Mouse (Mus musculus): ENCODE data around the gene Shc1.

Shc1 gene

DNA sequence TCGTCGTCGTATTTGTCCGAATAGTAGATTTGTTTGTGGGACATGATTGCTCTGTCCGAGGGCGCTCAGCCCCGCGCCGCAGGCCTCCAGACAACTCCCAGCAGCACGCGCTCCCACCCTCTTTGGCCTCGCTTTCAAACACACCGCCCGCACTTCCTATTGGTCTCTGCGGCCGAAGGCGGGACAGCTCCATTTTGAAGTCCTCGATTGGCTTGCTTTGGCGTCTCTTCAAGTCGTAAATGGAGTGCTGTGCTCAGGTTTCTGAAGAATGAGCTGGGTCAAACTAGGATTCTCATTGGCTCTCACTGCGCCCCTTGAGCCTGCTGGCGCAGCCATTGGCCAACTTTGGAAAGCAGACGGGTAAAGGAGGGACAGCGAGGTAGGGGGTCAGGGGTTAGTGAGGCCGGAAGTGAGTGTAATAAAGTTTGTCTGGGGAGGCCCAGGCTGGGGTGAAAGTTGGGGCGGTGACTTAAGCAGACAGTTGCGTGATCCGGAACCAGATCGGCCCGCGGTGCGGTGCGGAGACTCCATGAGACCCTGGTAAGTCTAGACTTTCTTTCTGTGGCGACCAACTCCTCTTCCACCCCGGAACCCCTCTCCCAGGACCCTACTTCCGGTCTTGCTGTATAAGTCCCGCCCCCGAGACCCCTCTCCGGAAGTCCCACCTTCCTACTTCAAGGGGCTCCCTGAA is at the start of gene Shc1, which contains the start of gene Cks1b:
Shc1 (plus strand) TSS at position 274 of the 691 bp plus-strand sequence.
Cks1b (minus strand) TSS at position 214 of the 691 bp plus-strand sequence.
- peak; percentile 97 for DNase-seq (ENCODE audit: low spot score)

DNA sequence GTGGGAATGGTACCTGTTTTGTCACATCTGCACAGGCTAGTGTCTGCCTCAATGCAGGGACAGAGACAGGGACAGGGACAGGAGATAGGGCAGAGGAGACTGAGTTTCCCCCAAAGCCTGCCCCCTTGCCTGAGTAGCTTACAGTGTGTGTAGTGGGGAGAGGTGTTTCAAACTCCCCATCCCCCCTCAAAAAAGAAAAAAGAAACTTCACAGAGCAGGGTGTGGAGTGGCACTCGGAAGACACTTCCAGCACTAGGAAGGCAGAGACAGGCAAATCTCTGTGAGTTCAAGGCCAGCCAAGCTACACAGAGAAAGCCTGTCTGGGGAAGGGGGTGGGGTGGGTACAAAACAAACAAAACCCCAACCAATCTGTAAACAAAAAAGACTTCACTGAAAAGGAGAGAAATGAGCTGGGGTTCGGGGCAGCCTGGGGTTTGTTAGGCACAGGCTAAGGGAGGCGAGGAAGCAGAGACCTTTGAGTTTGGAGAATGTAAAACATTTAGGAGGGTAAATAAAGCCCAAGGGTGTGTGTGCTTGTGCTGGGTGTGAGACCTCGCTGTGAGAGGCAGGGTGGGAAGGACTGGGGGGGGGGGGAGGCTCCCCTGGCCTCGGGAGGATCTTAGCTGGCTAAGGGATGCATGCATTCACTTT is 44.5 kb upstream of the Shc1 start:
- DNase-seq (ENCODE audit: low spot score) = no peak

DNA sequence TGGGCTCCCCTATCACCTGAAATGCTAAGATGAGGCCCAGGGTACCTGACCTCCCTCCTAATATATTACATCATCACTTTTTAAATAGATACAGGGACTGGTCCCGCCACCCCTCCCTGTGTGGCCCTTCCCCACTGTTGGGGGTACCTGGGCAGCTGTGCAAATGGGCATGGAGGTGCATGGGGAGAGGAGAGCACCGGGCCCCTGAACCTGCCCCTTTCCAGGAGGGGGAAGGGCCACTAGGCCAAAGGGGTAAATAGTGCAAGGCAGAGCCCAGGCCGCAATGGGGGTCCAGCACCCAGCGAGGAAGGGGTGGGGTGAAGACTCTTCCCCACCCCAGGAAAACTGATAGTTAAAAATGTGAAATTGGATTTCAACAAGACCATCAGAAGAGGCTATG is 40.4 kb upstream of the Shc1 start:
- no peak for DNase-seq (ENCODE audit: low spot score)

DNA sequence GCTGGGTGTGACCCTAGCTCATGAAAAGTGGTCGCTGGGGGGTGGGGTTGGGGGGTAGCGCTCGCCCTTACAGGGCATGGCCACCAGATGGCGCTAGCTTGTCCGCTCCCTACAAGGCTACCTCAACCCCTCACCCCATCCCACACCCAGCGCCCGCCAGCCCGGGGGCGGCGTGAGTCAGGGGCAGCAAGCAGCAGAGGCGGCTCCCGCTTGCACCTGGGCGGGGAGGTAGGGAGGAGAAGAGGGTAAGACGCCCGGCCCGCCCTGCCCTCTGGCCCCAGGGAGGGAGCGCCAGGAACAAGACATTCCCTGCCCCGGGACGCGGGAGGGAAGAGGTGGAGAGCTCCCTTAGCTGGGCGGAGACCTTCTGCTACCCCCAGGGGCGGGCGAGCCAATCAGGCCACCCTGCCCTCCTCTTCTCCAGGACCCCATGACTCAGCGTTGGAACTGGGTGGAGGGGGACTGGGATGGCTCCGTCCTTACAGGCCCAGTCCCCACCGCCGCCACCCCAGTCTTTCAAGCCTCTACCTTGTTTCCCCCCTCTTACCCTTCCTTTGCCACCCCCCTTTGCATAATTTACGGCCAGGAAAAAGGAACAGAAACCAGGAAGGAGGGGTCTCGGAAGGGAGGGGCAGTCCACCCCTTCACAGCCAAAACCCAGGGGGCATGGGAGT is 39.7 kb upstream of the Shc1 start:
- DNase-seq (ENCODE audit: low spot score) = no peak

DNA sequence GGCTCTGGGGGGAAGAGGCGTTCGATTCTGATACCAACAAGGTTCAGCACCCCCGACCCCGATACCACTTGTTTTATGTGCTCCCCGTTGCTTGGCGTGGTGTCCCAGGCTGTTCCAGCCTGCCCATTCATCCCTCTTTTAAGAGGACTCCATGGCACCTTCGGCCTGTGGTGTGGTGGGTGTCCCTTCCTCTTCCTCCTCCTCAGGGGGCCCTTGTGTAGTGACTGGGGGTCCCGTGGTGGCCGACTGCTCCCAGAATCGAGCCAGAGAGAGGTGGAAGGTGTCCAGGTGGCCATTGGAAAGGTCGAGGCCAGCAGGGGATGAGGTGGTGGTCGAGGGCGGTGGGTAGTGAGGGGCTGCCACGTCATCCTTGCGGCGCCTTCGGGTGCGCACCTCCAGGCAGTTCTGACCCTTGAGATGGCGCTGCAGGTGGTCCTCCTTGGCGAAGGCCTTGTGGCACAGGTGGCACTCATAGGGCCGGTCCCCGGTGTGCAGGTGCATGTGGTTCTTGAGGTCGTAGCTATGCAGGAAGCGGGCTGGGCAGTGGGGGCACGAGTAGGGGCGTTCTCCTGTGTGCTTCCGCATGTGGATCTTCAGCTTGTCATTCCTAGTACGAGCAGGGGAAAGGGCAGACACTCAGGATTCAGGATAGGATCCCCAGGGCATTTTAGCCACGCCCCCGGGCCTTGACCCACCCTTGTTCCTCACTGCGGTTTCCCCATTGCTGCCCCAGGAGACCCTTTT is 38.7 kb upstream of the Shc1 start:
- no peak for DNase-seq (ENCODE audit: low spot score)

DNA sequence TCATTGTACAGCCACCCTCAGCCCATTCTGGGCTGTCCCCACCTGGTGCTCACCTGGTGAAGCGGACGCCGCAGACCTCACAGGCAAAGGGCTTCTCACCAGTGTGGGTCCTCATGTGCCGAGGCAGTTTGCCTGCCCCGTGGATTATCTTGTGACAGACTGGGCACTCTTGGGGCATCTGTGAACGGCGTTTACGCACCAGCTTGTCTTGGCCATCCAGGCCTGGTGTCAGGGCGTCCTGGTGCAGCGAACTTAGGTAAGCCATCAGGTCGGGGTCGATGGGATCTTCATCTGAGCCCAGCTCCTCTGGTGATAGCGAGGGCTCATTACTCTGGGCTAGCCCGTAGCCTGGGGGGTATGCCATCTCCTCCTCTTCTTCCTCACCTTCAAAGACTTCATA is 38.0 kb upstream of the Shc1 start:
- DNase-seq (ENCODE audit: low spot score) = no peak

DNA sequence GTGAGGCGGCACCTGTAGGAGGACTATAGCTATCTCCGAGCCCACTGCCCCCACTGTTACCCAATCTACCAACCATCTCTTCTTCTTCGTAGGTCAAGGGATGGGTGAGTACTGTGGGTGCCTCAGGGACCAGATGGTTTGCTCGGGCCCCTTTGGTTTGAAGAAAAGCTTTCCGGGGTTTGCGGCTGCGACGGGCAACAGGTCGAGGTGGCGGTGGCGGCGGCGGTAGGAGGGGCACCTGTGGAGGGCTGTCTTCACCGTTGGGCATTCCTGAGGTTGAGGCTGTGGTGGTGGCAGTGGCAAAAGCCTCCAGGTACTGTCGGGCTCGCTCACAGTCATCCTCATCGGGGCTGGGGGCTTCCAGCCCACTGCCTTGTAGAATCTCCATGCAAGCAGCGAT is 37.5 kb upstream of the Shc1 start:
- no peak for DNase-seq (ENCODE audit: low spot score)

DNA sequence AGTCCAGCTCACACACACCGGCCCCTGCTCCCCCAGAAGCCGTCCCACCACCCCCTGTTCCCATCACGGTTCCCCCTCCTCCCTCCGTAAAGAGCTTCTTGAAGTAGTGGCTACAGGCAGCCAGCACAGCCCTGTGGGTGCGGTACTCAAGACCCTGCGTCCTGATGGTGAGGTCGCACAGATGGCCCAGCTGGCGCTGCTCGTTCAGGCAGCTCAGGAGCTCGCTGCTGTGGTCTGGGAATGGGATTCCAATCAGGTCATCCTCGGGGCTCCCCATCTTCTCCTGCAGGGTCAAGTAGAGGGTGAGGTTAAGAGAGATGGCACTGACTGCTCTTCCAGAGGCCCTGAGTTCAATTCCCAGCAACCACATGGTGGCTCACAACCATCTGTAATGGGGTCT is 37.0 kb upstream of the Shc1 start:
- no peak for DNase-seq (ENCODE audit: low spot score)

DNA sequence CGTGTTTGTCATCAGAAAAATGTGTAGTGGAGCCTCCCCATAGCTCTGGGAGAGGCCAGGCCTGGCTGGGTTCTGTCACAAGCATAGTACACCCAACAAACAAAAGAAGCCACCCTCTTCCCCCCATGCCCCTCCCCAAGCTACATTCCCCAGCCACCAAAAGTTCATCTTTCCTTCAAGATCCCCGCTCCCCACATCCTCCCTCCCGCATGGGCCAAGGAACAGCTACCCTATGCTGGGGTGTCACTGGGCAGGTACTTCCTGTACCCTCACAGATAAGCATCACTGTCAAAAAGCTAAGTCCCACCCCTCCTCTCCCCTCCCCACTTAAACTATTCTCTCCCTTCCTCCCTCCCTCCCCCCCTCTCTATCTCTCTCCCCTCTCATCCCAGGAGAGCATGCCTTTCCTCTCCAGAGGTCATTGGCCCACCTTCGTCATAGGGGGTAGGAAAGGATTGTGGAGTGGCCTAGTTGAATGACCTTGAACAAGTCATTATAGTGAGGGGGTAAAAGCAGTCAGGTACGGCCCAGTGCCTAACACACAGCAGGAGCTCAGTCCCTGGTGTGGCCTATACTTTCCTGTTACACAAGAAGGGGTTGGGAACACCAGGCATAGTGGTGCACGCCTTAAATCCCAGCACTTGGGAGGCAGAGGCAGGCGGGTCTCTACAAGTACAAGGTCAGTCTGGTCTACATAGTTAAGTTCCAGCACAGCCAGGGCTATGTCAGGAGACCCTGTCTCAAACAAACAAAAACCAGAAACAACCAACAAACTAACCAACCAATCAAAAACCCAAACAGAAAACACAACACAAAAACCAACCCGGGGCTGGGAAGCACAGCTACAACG is 36.0 kb upstream of the Shc1 start:
- no peak for DNase-seq (ENCODE audit: low spot score)

DNA sequence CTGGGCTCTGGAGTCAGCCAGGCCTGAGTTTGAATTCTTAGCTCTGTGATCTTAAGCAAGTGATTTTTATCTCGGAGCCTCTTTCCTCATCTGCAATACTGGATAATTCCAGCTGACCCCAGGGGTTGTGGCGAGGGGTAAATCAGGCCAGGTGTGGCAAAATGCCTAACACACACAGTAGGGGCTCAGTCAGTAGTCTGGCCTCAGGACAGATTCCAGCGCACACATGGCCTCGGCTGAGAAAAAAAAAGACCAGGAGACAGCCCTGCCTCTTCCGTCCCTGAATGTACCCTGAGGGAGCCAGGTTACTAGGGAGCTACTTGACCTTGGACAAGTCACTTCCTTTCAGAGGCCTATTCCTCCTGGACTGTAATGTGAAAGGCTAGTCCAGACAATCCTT is 35.3 kb upstream of the Shc1 start:
- no peak for DNase-seq (ENCODE audit: low spot score)

DNA sequence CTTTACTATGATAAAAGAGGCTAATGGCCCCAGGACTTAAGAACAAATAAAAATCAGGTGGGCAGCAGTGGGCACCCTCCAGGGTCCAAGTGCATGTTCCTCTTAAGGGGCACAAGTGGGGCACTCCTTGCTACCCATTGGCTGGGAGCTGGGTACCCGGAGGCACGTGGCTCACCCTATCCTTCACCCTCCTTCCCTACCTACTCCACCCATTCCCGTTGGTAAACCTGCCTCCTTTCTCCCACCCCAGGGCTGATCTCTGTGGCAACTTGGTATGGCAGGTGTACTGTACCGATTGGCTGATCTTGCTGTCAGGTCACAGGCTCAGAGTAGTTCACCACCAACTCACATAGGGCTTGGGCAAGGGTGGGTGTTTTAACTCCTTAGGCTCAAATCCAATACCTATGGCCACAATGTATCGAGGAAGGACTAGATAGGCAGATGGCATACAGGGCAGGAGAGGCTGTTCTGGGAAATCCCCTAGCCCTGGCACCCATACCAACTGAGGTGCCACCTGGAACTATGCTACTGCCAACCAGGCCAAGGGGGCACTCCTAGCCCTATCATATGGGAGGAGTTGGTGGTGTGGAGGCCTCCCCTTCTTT is 34.5 kb upstream of the Shc1 start:
- DNase-seq (ENCODE audit: low spot score) = no peak

DNA sequence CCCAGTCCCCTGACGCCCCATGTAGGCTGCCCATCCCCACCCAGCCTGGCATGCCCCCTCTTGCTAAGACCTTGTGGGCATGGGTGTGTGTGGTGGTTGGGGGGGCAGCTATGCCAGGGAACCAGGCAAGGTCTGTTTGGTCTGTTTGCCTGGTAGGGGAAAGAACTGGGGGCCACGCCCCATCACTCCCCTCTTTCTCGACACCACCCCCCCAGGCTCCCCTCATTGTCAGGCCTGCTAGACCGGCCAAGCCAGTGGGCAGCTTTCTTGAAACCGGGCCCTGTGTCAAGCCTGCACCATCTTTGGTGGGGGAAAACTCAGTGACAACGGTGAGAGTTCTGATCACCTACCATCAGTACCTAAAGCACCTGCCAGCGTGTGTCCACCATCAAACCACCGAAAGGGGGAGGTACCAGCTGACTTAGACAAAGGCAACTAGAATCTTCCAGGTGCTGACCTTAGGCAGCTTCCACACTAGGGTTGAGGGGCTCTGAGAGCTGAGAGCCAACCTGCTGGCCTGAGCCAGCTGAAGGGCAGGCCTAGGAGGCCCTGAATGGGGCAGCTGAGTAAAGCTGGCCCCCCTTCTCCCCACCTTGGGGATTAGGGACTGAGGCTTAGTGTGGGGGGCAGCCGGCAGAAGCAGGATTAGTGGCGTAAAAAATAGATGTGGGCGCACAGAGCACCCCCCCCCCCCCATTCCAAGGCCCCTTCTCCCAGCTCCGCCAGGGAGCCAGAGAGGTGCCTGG is 33.7 kb upstream of the Shc1 start:
- DNase-seq (ENCODE audit: low spot score) = no peak

DNA sequence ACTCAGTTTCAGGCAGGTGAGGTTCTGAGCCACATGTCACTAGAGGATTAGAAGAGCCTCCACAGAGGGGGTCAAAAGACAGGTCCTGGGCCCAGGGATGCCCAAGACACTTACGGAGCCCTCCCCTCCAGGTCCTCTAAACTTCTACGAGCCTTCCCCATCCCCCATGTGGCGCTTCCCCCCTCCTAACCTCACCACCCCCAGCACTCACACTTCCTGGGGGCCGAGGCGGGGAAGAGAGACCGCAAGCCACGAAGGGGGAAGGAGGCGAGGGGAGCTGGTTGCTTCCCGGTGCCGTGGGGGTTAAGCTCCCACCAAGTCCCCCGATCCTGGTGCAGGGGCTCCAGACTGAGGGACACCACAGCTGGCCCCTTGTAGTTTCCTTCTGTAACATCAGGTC is 32.8 kb upstream of the Shc1 start:
- DNase-seq (ENCODE audit: low spot score) = no peak

DNA sequence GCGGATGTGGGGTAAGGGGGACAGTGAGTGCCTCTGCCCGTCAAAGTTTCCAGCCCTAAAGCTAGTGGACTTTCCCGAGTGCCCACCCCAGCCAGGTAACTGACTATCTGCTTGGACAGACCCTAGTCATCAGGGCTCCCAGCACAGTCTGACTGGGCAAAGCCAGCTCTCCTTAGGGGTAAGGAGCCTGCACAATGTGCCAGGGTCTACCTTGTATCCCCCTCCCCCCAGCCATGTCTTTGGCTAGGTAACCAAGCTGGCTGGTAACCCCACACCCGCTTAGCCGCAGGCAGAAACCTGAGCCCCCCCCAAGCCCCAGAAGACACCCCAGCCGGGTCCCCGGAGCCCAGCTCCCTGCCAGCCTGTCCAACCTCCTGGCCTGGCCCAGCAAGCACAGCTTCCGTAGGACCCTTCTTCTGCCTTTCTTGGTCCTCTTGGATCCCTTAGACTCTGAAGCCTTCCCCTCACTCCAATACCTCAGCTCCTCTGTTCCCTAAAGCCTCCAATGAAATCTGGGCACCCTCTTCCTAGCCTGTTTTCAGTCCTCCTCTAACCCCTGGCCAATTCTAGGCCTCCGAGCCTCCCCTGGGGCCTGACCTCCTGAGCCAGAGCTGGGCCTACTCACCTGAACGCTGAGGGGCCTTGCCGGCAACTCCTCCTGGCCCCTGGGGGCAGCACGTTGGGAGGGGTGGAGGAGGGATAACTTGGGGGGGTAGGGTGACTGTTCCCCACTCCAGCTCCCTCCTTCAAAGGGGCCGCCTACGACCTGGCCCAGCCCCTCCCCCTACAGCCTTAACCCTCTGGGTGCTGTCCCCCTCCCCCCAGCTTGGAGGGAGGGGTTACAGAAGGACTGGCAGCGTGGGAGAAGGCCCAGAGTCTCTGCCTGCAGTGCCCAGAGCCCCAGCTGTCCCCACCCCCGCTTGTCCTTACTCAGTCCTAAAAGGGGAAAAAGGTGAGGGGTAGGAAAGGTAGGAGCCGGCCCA is 31.5 kb upstream of the Shc1 start:
- DNase-seq (ENCODE audit: low spot score) = no peak

DNA sequence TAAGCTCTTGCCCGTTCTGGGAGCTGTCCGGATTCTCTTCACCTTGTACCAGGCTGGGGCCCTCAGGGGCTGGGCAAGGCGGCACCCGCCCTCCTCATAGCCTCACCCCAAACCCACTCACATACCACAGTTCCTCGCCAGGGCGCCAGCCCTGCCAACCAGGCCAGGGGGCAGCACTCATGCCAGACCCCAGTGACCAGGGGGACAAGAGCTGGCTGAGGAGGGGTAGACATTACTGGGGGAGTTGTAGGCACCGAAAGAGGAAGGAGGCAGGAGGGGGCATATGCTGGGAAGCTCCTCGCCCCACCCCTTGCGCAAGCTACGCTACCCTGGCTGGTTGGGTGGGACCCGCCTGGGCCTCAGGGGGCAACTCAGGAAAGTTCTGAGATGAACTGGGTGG is 30.6 kb upstream of the Shc1 start:
- DNase-seq (ENCODE audit: low spot score) = no peak

DNA sequence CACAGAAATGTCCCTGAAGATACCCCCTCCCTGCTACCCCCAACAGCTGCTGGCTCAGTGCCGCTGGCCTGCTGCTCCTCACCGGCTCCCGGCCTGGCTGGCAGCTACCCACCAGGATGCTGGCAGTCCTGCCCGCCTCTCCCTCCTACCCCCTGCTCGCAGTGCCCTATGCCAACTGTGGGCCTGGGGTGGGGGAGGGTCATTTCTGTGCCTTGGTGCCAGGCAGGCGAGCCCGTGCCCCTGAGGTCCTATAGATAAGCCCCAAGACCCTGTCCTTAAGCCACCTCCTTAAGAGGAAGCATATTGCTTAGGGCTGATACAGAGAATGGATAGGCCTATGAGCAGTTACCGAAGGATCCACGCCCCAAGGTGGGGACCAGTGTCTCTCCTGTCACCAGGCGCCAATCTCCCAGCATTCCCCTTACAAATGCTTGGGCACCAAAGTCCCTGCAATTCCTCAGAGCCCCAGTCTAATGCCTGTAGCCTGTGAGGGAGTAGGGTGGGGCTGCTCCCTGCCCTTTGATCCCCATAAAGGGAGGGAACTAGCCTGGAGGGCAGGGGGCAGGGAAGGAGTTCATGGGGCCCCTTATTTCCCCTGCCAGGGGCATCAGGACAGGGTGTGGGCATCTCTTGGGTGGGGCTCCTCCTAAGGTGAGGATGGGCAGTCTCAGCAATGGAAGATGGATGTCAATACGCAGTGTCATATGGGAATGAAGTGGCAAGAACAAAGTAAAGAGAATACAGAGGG is 29.9 kb upstream of the Shc1 start:
- DNase-seq (ENCODE audit: low spot score) = no peak

DNA sequence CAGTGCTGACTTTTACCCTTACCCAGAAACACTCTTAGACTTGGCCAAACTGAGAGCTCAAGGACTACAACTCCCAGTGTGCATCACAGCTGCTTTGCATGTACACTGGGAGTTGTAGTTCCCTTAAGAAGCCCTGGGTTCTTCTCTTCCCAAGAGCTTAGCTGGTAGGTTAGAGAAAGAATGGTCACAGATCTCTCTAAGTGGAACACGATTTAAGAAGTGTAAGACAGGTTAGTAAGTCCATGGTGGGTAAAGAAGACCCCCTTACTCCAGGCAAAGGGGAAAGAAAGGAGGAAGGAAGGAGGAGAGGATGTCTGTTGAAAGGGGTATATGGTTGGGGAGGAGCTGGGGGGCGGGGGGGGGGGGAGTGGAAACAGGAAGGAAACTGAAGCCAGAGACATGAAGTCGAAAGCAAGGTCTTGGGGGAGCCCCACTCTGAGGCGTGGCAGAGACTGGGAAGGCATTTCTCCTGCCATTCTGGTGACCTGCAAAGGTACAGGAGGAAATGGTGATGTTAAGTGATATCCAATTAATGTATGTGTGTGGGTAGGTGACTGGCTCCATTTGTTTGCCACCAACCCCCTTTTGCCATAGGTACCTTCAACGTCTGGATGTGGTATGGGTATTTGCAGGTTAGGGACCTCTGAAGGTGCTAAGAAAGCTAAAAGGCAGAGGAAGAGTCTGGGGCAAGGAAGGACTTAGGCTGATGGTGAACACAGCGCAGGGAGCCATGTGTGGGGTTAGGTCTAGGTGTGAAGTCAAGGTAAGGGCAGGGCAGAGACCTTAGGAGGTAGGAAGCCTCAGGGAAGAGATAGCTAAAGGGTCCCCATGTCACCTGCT is 29.1 kb upstream of the Shc1 start:
- DNase-seq (ENCODE audit: low spot score) = no peak

DNA sequence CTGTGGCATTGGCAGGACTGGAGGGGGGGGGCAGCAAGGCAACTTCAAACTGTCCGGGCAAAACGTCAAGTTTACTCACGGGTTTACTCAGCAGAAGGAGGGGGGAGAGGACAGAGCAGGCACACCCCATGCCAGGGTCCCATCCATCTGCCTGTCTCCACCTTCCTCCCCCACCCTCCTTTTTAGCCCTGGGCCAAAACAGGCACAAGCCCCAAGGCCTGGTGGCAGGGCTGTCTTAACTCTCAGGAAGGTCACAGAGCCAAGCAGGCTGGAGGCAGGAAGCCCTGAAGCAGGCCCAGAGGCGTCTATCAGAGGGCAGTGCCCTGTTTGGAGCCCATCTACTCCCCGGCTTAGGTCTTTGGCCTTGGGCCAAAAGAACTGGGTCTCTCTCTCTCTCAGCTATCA is 28.1 kb upstream of the Shc1 start:
- DNase-seq (ENCODE audit: low spot score) = no peak

Data from layer of hippocampus, adult 9-10 months (tissue).